Mouse (Mus musculus): ENCODE results near the gene Spats2l.

DNA sequence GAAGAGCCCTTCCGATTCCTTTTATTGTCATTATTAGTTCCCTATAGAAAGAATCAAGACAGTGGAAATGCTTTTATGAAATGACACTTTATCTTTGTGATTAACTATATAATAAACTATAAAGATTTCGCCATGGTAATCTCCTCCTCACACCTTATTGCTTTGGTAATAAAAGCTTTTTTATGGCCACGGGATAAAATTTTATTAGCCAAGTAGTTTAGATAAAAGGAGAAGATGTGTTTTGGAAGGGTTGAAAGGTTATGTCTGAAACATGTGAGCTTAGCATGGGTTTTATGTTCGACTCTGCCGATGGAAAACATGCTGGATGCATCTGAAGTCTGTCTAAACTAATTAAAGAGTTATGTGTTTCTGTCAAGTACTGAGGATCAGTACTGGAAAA is 143.4 kb downstream of the Spats2l start:
- TF ChIP-seq POLR2A (IDR thresholded peaks at IDR 0.05; ENCODE audit: borderline replicate concordance, extremely low read depth, low read depth, low read length) (no peak), CTCF (IDR thresholded peaks at IDR 0.05; ENCODE audit: insufficient read depth, low read length) (no peak)

Measured in lung, adult 2 months (tissue).